Mouse (Mus musculus) embryonic fibroblast, embryonic 13.5 days (primary cell): ENCODE results near the gene Tnfrsf12a.

Source experiments
- CTCF ChIP-seq: IDR thresholded peaks from 2 replicates; pipeline ENCODE4 v1.5.1; 2011; ENCODE audit warnings: mild to moderate bottlenecking, control low read depth, low read length, moderate library complexity, borderline replicate concordance; ENCODE audit not compliant: insufficient read depth
- POLR2A ChIP-seq: IDR thresholded peaks from 2 replicates; pipeline ENCODE4 v1.6.1; 2011; ENCODE audit warnings: low read depth, mild to moderate bottlenecking, control low read depth, low read length, moderate library complexity

DNA sequence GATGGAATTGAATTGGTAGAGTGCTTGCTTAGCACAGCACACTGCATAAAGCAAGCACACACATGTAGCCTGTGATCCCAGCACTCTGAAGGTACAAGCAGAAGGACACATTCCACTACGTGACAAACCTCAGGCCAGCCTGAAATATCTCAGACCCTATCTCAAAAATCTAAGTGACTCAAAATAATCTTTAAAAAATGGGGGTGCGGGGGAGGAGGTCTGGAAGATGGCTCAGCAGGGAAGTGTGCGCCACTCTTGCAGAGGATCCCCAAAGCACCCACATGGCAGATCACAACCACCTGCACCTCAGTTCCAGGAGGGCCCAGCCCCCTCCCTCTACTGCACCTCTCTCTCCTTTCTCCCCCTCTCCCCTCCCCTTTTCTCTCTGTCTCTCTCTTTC lies 5.7 kb downstream of the Tnfrsf12a start:
- TF ChIP-seq POLR2A, result no peak
- no peak for TF ChIP-seq CTCF
